2 mouse cellular contexts compared by ENCODE assay signal in genomic region chr7:127093914-127094313, GRCm38 (mm10).
TF ChIP-seq lines count a peak whose summit lies in the region.

No protein-coding gene starts in this region.

TF ChIP-seq in CH12.LX, 34 proteins besides CTCF, POLR2A, EP300 and RAD21:
- TF ChIP-seq ZNF384 (IDR thresholded peaks at IDR 0.05; ENCODE audit: low read depth, low read length) = 0 out of 2 replicates have a peak, but pooled peaks have one; percentile 16
- no peak for TF ChIP-seq NRF1 (IDR thresholded peaks at IDR 0.05; ENCODE audit: low read depth, low read length)
- no peak for TF ChIP-seq TCF12 (IDR thresholded peaks at IDR 0.05; ENCODE audit: low read depth, low read length)
TF ChIP-seq in CH12.LX: peak in this region for 1.

TF ChIP-seq in MEL, 35 proteins besides CTCF, POLR2A, EP300 and RAD21:
- TF ChIP-seq MAX (IDR thresholded peaks at IDR 0.05; ENCODE audit: low read length) (no peak), TBP (IDR thresholded peaks at IDR 0.05; ENCODE audit: low read depth, low read length) (no peak), MEF2A (IDR thresholded peaks at IDR 0.05; ENCODE audit: extremely low read depth, insufficient replicate concordance, low read depth, low read length, poor library complexity, severe bottlenecking) (no peak), CHD2 (IDR thresholded peaks at IDR 0.05; ENCODE audit: low read length) (no peak), MAFK (IDR thresholded peaks at IDR 0.05; ENCODE audit: borderline replicate concordance, low read depth, low read length) (no peak), E2F4 (IDR thresholded peaks at IDR 0.05; ENCODE audit: borderline replicate concordance, low read depth, low read length) (no peak), ZC3H11A (IDR thresholded peaks at IDR 0.05; ENCODE audit: low read depth, low read length) (no peak), POLR2AphosphoS2 (IDR thresholded peaks at IDR 0.05; ENCODE audit: low read length) (no peak), ETS1 (IDR thresholded peaks at IDR 0.05; ENCODE audit: low read depth, low read length) (no peak), MAZ (IDR thresholded peaks at IDR 0.05; ENCODE audit: low read depth, low read length) (no peak), ZMIZ1 (IDR thresholded peaks at IDR 0.05; ENCODE audit: low read depth, low read length) (no peak), ZKSCAN1 (IDR thresholded peaks at IDR 0.05; ENCODE audit: low read depth, low read length) (no peak), SIN3A (IDR thresholded peaks at IDR 0.05; ENCODE audit: low read length) (no peak)
